Mouse (Mus musculus) liver, embryonic 15.5 days (tissue): ENCODE data around the gene Glp1r. TPM values are rescaled to one million over a fixed set of nuclear protein-coding genes. Genes with fewer than 3 reads are reported as not detected.

Experiments
- ATAC-seq: fragments of 200-750 bp; cut with Nextera tagmentation; 2 replicates; pipeline ENCODE4 v1.8.0; 2017; ENCODE audit warnings: moderate number of reproducible peaks, mild to moderate bottlenecking, moderate library complexity; ENCODE audit not compliant: insufficient read depth
- H3K27ac ChIP-seq: fragments of 300-500 bp; sonication (generic); replicated peaks from 2 replicates; pipeline ENCODE4 v1.5.1; 2015; ENCODE audit warnings: mild to moderate bottlenecking, inconsistent platforms
- H3K27me3 ChIP-seq: fragments of 300-500 bp; sonication (generic); 2 replicates; pipeline ENCODE4 v1.6.1; 2015; ENCODE audit warnings: mild to moderate bottlenecking, inconsistent platforms
- H3K36me3 ChIP-seq: fragments of 300-500 bp; sonication (generic); replicated peaks from 2 replicates; pipeline ENCODE4 v1.6.1; 2015; ENCODE audit warnings: moderate library complexity, mild to moderate bottlenecking, inconsistent platforms
- H3K4me1 ChIP-seq: fragments of 300-500 bp; sonication (generic); replicated peaks from 2 replicates; pipeline ENCODE4 v1.6.1; 2015; ENCODE audit warnings: inconsistent platforms
- H3K4me2 ChIP-seq: fragments of 300-500 bp; sonication (generic); 2 replicates; pipeline ENCODE4 v1.6.1; 2015; ENCODE audit warnings: moderate library complexity, mild to moderate bottlenecking, inconsistent platforms
- H3K4me3 ChIP-seq: fragments of 300-500 bp; sonication (generic); replicated peaks from 2 replicates; pipeline ENCODE4 v1.5.1; 2015; ENCODE audit warnings: mild to moderate bottlenecking, inconsistent platforms
- H3K9ac ChIP-seq: fragments of 300-500 bp; sonication (generic); 2 replicates; pipeline ENCODE4 v1.6.1; 2015; ENCODE audit warnings: moderate library complexity, mild to moderate bottlenecking, inconsistent platforms
- H3K9me3 ChIP-seq: fragments of 300-500 bp; sonication (generic); replicated peaks from 2 replicates; pipeline ENCODE4 v1.6.1; 2016; ENCODE audit warnings: inconsistent platforms
- WGBS: fragments of 180-500 bp; shearing (Covaris S2); methylation state at CpG from one replicate; pipeline ENCODE4 v1.1.7; 2015; ENCODE audit warnings: mixed read lengths; ENCODE audit not compliant: insufficient replicate concordance; 5-methylcytosine and 5-hydroxymethylcytosine counted together
- microRNA-seq: library from miRNA; unstranded; fragments of <30 nt; microRNA quantifications from one replicate; pipeline ENCODE4, GENCODE M21; 2016
- polyA plus RNA-seq: library from polyadenylated mRNA; unstranded; fragments of >200 nt; fragmentation: Nextera tagmentation; extraction: Ambion mirVana; gene quantifications from 2 replicates; pipeline ENCODE4 v1.2.1, GENCODE M21; 2015

Gene Glp1r
- polyA plus RNA-seq, 1 experiment from 2014 or later, result not detected

GRCm38 (mm10) chr17:30962880-30963279 lies 61.3 kb downstream of the Glp1r start:
- H3K4me2 ChIP-seq, result no peak overlapping the region
- WGBS, result 27% methylated on average over 2 of the region's 2 CpGs
- no peaks in the 10 kb centered on the region for H3K36me3 ChIP-seq
- H3K4me3 ChIP-seq, result no peak overlapping the region
- no peaks in the 10 kb centered on the region for H3K27me3 ChIP-seq
- H3K9ac ChIP-seq, result no peak overlapping the region
- H3K27ac ChIP-seq, result no peak overlapping the region
- no peaks in the 10 kb centered on the region for H3K4me1 ChIP-seq
- no peaks in the 10 kb centered on the region for H3K9me3 ChIP-seq
- ATAC-seq, result no peak

GRCm38 (mm10) chr17:30969983-30970382 lies 68.4 kb downstream of the Glp1r start:
- no peak overlapping the region for H3K4me3 ChIP-seq
- H3K27ac ChIP-seq, result no peak overlapping the region
- WGBS, result 49% methylated on average over 4 of the region's 4 CpGs
- no peak overlapping the region for H3K9ac ChIP-seq
- H3K36me3 ChIP-seq, result no peaks in the 10 kb centered on the region
- H3K4me2 ChIP-seq, result no peak overlapping the region
- ATAC-seq, result no peak
- H3K4me1 ChIP-seq, result no peaks in the 10 kb centered on the region
- H3K9me3 ChIP-seq, result no peaks in the 10 kb centered on the region
- no peaks in the 10 kb centered on the region for H3K27me3 ChIP-seq

GRCm38 (mm10) chr17:30971877-30972276 lies 70.3 kb downstream of the Glp1r start:
- ATAC-seq, result no peak
- no peak overlapping the region for H3K9ac ChIP-seq
- H3K27me3 ChIP-seq, result no peaks in the 10 kb centered on the region
- H3K4me1 ChIP-seq, result no peaks in the 10 kb centered on the region
- H3K36me3 ChIP-seq, result no peaks in the 10 kb centered on the region
- 66% methylated on average over 7 of the region's 7 CpGs for WGBS
- H3K4me2 ChIP-seq, result no peak overlapping the region
- H3K27ac ChIP-seq, result no peak overlapping the region
- no peaks in the 10 kb centered on the region for H3K9me3 ChIP-seq
- H3K4me3 ChIP-seq, result no peak overlapping the region

- Histone ChIP-seq H3K4me1 (no peaks in the 10 kb centered on the region), H3K4me3 (no peak overlapping the region), H3K9me3 (no peaks in the 10 kb centered on the region), H3K9ac (no peak overlapping the region), H3K4me2 (no peak overlapping the region), H3K27ac (no peak overlapping the region), H3K27me3 (no peaks in the 10 kb centered on the region), H3K36me3 (no peaks in the 10 kb centered on the region)
- 25% methylated on average over 6 of the region's 6 CpGs for WGBS
- ATAC-seq, result no peak
These were observed 71.7 kb downstream of the Glp1r start for GRCm38 (mm10) chr17:30973332-30973731.

DNA sequence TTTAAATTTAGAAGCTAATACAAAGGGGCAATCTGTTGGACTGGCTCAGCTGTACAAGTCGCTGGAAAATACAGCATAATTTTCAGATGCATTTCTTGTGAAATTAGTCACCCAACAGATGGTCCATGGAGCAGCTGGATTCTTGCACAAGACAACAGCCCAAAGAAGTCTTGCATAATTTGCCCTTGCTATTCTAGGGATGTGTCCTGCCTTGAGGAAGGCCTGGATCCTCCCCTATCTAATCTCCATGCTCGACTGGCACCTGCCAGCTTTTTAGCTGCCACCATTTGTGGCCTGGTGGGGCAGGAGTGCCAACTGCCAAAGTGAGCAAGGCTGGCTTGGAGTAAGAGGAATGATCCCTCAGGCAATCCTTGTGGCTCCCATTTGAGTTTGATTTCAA lies 75.7 kb downstream of the Glp1r start:
- H3K4me3 ChIP-seq, result no peak overlapping the region
- no peaks in the 10 kb centered on the region for H3K27me3 ChIP-seq
- H3K9me3 ChIP-seq, result no peaks in the 10 kb centered on the region
- ATAC-seq, result no peak
- no peak overlapping the region for H3K9ac ChIP-seq
- H3K4me2 ChIP-seq, result no peak overlapping the region
- H3K4me1 ChIP-seq, result no peaks in the 10 kb centered on the region
- 35% methylated on average over 2 of the region's 2 CpGs for WGBS
- H3K36me3 ChIP-seq, result no peaks in the 10 kb centered on the region
- H3K27ac ChIP-seq, result no peak overlapping the region

DNA sequence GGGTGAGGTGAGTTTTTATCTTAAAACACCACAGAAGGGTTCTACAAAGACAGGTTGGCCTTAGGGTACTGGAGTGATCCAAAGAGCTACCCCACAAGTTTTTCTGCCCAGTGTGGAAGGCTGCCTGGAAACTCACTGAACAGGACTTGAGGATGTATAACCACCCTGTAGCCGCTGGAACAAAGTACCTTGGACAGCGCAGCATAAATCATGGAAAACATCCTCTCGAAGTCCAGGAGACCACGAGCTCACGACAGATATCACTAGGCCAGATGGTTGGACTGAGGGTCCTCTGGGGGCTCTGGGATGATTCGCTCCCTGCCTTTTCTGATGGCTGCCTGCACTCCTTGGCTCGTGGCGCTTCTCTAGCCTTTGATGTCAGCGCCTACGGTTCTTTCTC lies 76.9 kb downstream of the Glp1r start:
- no peaks in the 10 kb centered on the region for H3K36me3 ChIP-seq
- WGBS, result 62% methylated on average over 10 of the region's 10 CpGs
- H3K4me1 ChIP-seq, result no peaks in the 10 kb centered on the region
- no peak overlapping the region for H3K4me3 ChIP-seq
- H3K27me3 ChIP-seq, result no peaks in the 10 kb centered on the region
- H3K4me2 ChIP-seq, result no peak overlapping the region
- ATAC-seq, result no peak
- no peak overlapping the region for H3K9ac ChIP-seq
- H3K27ac ChIP-seq, result no peak overlapping the region
- no peaks in the 10 kb centered on the region for H3K9me3 ChIP-seq

- Histone ChIP-seq H3K27me3 (no peaks in the 10 kb centered on the region), H3K9me3 (no peaks in the 10 kb centered on the region), H3K4me2 (no peak overlapping the region), H3K27ac (no peak overlapping the region), H3K36me3 (no peaks in the 10 kb centered on the region), H3K9ac (no peak overlapping the region), H3K4me3 (no peak overlapping the region), H3K4me1 (no peaks in the 10 kb centered on the region)
- no peak for ATAC-seq
- WGBS, result 45% methylated on average over 4 of the region's 4 CpGs
These were observed 81.9 kb downstream of the Glp1r start for GRCm38 (mm10) chr17:30983521-30983920.

- no peak overlapping the region for H3K4me3 ChIP-seq
- WGBS, result 55% methylated on average over 10 of the region's 10 CpGs
- H3K9ac ChIP-seq, result no peak overlapping the region
- no peak for ATAC-seq
- H3K27me3 ChIP-seq, result peaks cover 8% of the 10 kb centered on the region
- no peaks in the 10 kb centered on the region for H3K9me3 ChIP-seq
- H3K27ac ChIP-seq, result no peak overlapping the region
- H3K4me1 ChIP-seq, result no peaks in the 10 kb centered on the region
- no peaks in the 10 kb centered on the region for H3K36me3 ChIP-seq
- no peak overlapping the region for H3K4me2 ChIP-seq
These were observed 88.6 kb downstream of the Glp1r start for GRCm38 (mm10) chr17:30990254-30990653.

Small RNA genes within 50 kb of the gene (microRNA-seq; reads per million reads assigned to microRNA genes)
- not detected for gene Gm24026

Other genes with a start within 250 kb of the Glp1r start
- gene Umodl1, start 52.8 kb downstream of the Glp1r start, polyA plus RNA-seq, result 0.10 TPM in 1 of 2 replicates, not detected in the other
- 9.3 and 10.2 TPM in 2 replicates for gene Abcg1, start 155.9 kb downstream of the Glp1r start, polyA plus RNA-seq
- gene Tff3, start 227.8 kb downstream of the Glp1r start, polyA plus RNA-seq, result 74.3 and 97.3 TPM in 2 replicates
- gene Tff2, start 242.5 kb downstream of the Glp1r start, polyA plus RNA-seq, result not detected in 2 replicates